Mouse (Mus musculus) embryonic facial prominence, embryonic 13.5 days (tissue): ENCODE results near the gene Gon4l. TPM values are rescaled to one million over a fixed set of nuclear protein-coding genes. Genes with fewer than 3 reads are reported as not detected.
"Not testable (repeated sequence)": the region's sequence is repeated elsewhere in the genome, so short reads cannot be mapped to it uniquely, and the experiment has no call there.

Experiments used
- ATAC-seq: fragments of 200-750 bp; cut with Nextera tagmentation; 2 replicates; pipeline ENCODE4 v1.8.0; 2017; ENCODE audit warnings: low read depth; ENCODE audit not compliant: insufficient number of reproducible peaks, insufficient read depth, low FRiP score, low TSS enrichment
- H3K27ac ChIP-seq: fragments of 300-500 bp; sonication (generic); 2 replicates; pipeline ENCODE4 v1.5.1; 2015; ENCODE audit warnings: moderate library complexity, mild to moderate bottlenecking, inconsistent platforms
- H3K27me3 ChIP-seq: fragments of 300-500 bp; sonication (generic); 2 replicates; pipeline ENCODE4 v1.6.1; 2015; ENCODE audit warnings: mild to moderate bottlenecking, inconsistent platforms
- H3K36me3 ChIP-seq: fragments of 300-500 bp; sonication (generic); 2 replicates; pipeline ENCODE4 v1.6.1; 2015; ENCODE audit warnings: mild to moderate bottlenecking, inconsistent platforms
- H3K4me1 ChIP-seq: fragments of 300-500 bp; sonication (generic); 2 replicates; pipeline ENCODE4 v1.6.1; 2015; ENCODE audit warnings: inconsistent platforms
- H3K4me2 ChIP-seq: fragments of 300-500 bp; sonication (generic); 2 replicates; pipeline ENCODE4 v1.6.1; 2015; ENCODE audit warnings: moderate library complexity, mild to moderate bottlenecking, inconsistent platforms
- H3K4me3 ChIP-seq: fragments of 300-500 bp; sonication (generic); 2 replicates; pipeline ENCODE4 v1.5.1; 2015; ENCODE audit warnings: mild to moderate bottlenecking, inconsistent platforms
- H3K9ac ChIP-seq: fragments of 300-500 bp; sonication (generic); 2 replicates; pipeline ENCODE4 v1.6.1; 2015; ENCODE audit warnings: mild to moderate bottlenecking, inconsistent platforms
- H3K9me3 ChIP-seq: fragments of 300-500 bp; sonication (generic); 2 replicates; pipeline ENCODE4 v1.6.1; 2016; ENCODE audit warnings: inconsistent platforms
- WGBS: fragments of 180-500 bp; shearing (Covaris S2); methylation state at CpG from one replicate; pipeline ENCODE4 v1.1.7; 2015; ENCODE audit warnings: mixed read lengths; 5-methylcytosine and 5-hydroxymethylcytosine counted together
- polyA plus RNA-seq: library from polyadenylated mRNA; unstranded; fragments of >200 nt; fragmentation: Nextera tagmentation; extraction: Ambion mirVana; gene quantifications from 2 replicates; pipeline ENCODE4 v1.2.1, GENCODE M21; 2015

The Gon4l gene
- 12.6 and 13.9 TPM in 2 replicates for polyA plus RNA-seq

- Histone ChIP-seq H3K4me3 (peak within 1 kb of the TSS; percentile 42), H3K4me2 (peak within 1 kb of the TSS; percentile 53), H3K9ac (peak within 1 kb of the TSS; percentile 64), H3K36me3 (peaks cover 14% of the 10 kb centered on the region), H3K27ac (peak within 1 kb of the TSS; percentile 81)
- H3K4me1 ChIP-seq, H3K9me3 ChIP-seq, H3K27me3 ChIP-seq: not testable (repeated sequence)
- peak; percentile 69 for ATAC-seq
- 2% methylated on average over 28 of the region's 39 CpGs for WGBS
Measured at GRCm38 (mm10) chr3:88834951-88835491, at the start of gene Gon4l. TSS of gene Gon4l (plus strand) at chr3:88835231.

GRCm38 (mm10) chr3:88786323-88786722 lies 48.7 kb upstream of the Gon4l start:
- not testable (repeated sequence) for H3K27ac ChIP-seq, H3K9me3 ChIP-seq, H3K36me3 ChIP-seq, H3K27me3 ChIP-seq, H3K4me1 ChIP-seq, ATAC-seq, H3K4me2 ChIP-seq, H3K9ac ChIP-seq, H3K4me3 ChIP-seq
- 87% methylated on average over 1 of the region's 4 CpGs for WGBS

GRCm38 (mm10) chr3:88786805-88787204 lies 48.2 kb upstream of the Gon4l start:
- H3K27me3 ChIP-seq, H3K4me2 ChIP-seq, ATAC-seq, H3K4me3 ChIP-seq, H3K27ac ChIP-seq, H3K4me1 ChIP-seq, H3K9ac ChIP-seq, H3K9me3 ChIP-seq, H3K36me3 ChIP-seq: not testable (repeated sequence)
- WGBS = no CpG with 5 or more reads among the region's 8 CpGs

- ATAC-seq, H3K4me2 ChIP-seq, H3K9ac ChIP-seq, H3K27me3 ChIP-seq, H3K27ac ChIP-seq, H3K4me3 ChIP-seq, H3K9me3 ChIP-seq, H3K4me1 ChIP-seq, H3K36me3 ChIP-seq: not testable (repeated sequence)
- 100% methylated on average over 2 of the region's 4 CpGs for WGBS
Measured at GRCm38 (mm10) chr3:88788033-88788432, 47.0 kb upstream of the Gon4l start.

GRCm38 (mm10) chr3:88797507-88797906 lies 37.5 kb upstream of the Gon4l start:
- 91% methylated on average over 6 of the region's 6 CpGs for WGBS

GRCm38 (mm10) chr3:88803910-88804540 lies 31.0 kb upstream of the Gon4l start:
- no peak overlapping the region for H3K4me2 ChIP-seq
- ATAC-seq = no peak
- peaks cover 23% of the 10 kb centered on the region for H3K36me3 ChIP-seq
- H3K4me1 ChIP-seq = no peaks in the 10 kb centered on the region
- H3K9ac ChIP-seq = no peak overlapping the region
- no peaks in the 10 kb centered on the region for H3K9me3 ChIP-seq
- no peak overlapping the region for H3K27ac ChIP-seq
- WGBS = 91% methylated on average over 5 of the region's 5 CpGs
- no peak overlapping the region for H3K4me3 ChIP-seq
- no peaks in the 10 kb centered on the region for H3K27me3 ChIP-seq

More at GRCm38 (mm10) chr3:88797507-88797906, 37.5 kb upstream of the Gon4l start:
- not testable (repeated sequence) for H3K4me2 ChIP-seq, H3K27ac ChIP-seq, H3K4me1 ChIP-seq, ATAC-seq, H3K27me3 ChIP-seq, H3K9ac ChIP-seq, H3K36me3 ChIP-seq, H3K9me3 ChIP-seq, H3K4me3 ChIP-seq

- no peak for ATAC-seq
- no peak overlapping the region for H3K27ac ChIP-seq
- H3K9ac ChIP-seq = no peak overlapping the region
- no peak overlapping the region for H3K4me2 ChIP-seq
- peaks cover 37% of the 10 kb centered on the region for H3K36me3 ChIP-seq
- 88% methylated on average over 1 of the region's 1 CpGs for WGBS
- no peak overlapping the region for H3K4me3 ChIP-seq
- H3K4me1 ChIP-seq = no peaks in the 10 kb centered on the region
- no peaks in the 10 kb centered on the region for H3K9me3 ChIP-seq
- H3K27me3 ChIP-seq = no peaks in the 10 kb centered on the region
Measured at GRCm38 (mm10) chr3:88825710-88826109, 9.3 kb upstream of the Gon4l start.

GRCm38 (mm10) chr3:88827231-88827630 lies 7.8 kb upstream of the Gon4l start:
- H3K9ac ChIP-seq = no peak overlapping the region
- no peak for ATAC-seq
- H3K4me1 ChIP-seq = peaks cover 3% of the 10 kb centered on the region
- H3K27me3 ChIP-seq = no peaks in the 10 kb centered on the region
- no peak overlapping the region for H3K27ac ChIP-seq
- H3K4me2 ChIP-seq = no peak overlapping the region
- H3K9me3 ChIP-seq = no peaks in the 10 kb centered on the region
- WGBS = 92% methylated on average over 9 of the region's 9 CpGs
- H3K4me3 ChIP-seq = no peak overlapping the region
- H3K36me3 ChIP-seq = peaks cover 32% of the 10 kb centered on the region

GRCm38 (mm10) chr3:88831177-88832121 lies 3.6 kb upstream of the Gon4l start:
- not testable (repeated sequence) for H3K27me3 ChIP-seq, H3K4me1 ChIP-seq, H3K36me3 ChIP-seq, H3K9me3 ChIP-seq, H3K9ac ChIP-seq
- peak overlapping the region; percentile 54 for H3K4me2 ChIP-seq
- H3K4me3 ChIP-seq = peak overlapping the region; percentile 35
- ATAC-seq = peak; percentile 71
- WGBS = 6% methylated on average over 22 of the region's 28 CpGs
- H3K27ac ChIP-seq = peak overlapping the region; percentile 62

- not testable (repeated sequence) for H3K27me3 ChIP-seq, H3K9ac ChIP-seq, H3K9me3 ChIP-seq, H3K27ac ChIP-seq, H3K36me3 ChIP-seq, H3K4me1 ChIP-seq, H3K4me3 ChIP-seq
- ATAC-seq = peak; percentile 10; the same call in 1 of the 2 replicates
- H3K4me2 ChIP-seq = peak overlapping the region; percentile 41
- 2% methylated on average over 14 of the region's 14 CpGs for WGBS
Measured at GRCm38 (mm10) chr3:88832388-88832787, 2.6 kb upstream of the Gon4l start.

GRCm38 (mm10) chr3:88849172-88849571 lies 14.1 kb downstream of the Gon4l start:
- H3K27me3 ChIP-seq = no peaks in the 10 kb centered on the region
- H3K4me2 ChIP-seq = no peak overlapping the region
- no peak for ATAC-seq
- H3K27ac ChIP-seq = no peak overlapping the region
- no peaks in the 10 kb centered on the region for H3K4me1 ChIP-seq
- H3K9ac ChIP-seq = no peak overlapping the region
- H3K36me3 ChIP-seq = peaks cover 45% of the 10 kb centered on the region
- no peaks in the 10 kb centered on the region for H3K9me3 ChIP-seq
- WGBS = 93% methylated on average over 4 of the region's 4 CpGs
- no peak overlapping the region for H3K4me3 ChIP-seq
